Mouse (Mus musculus) spleen, postnatal 4 days (tissue): ENCODE data around the gene Ecm2.

ENCODE experiments used
- DNase-seq, 2 experiments: peaks; one replicate each; pipeline ENCODE4 v3.0.0; 2022; ENCODE audit warnings: low spot score in 2 of 2

The Ecm2 gene

DNA sequence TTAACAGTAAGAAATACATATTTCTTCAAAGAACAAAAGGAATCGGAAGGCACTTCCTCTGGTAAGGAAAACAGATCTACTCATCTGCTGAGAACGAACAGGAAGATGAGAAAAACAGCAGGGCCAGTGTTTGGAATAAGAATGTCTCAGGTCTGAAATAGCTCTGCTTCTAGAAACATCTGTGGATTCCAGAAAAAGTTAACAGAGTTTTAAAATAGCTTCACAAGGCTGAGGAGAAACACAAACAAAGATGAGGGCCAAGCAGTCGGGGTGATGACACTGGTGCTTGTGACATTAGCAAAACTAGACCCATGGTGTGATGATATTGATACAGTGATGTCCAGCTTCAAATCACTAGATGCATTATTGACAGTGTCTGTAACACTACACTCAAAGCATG, 2.6 kb downstream of the Ecm2 start:
- no peak for DNase-seq

DNA sequence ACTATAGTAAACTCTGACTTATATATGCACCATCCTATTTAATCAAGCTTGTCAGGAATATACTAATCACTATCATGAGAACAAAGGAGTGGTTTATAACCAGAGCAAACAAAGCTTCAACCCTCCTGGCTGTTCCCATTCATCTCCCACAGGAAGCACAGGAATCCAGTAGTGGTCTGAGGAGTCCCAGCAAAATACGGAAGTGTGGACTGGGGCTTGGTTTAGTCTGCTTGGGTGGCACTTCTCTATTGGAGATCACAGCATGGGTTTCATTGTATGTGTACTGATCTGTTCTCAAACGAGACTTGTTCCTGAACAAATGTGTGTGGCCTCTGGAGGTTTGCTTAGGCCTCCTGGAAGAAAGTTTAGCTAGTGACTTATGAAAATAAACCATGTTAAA, 14.2 kb downstream of the Ecm2 start:
- no peak for DNase-seq

DNA sequence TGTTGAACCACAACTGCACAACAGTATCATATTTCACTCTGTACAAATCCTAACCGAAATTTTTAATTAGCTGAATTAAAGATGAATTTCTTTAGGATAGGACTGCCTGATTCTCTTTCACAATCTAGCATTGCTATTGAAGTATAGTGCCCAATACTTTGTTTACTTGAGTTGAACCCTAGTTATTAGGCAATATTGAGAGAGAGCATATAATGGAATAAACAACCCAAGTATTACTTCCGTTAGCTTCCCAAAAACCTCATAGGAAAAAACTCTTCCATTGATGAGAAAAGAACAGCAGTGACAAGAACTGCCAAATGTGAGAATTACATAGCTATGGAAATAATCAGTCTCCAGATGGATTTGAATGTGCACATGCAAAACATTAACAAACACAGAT, 21.6 kb downstream of the Ecm2 start:
- no peak for DNase-seq

DNA sequence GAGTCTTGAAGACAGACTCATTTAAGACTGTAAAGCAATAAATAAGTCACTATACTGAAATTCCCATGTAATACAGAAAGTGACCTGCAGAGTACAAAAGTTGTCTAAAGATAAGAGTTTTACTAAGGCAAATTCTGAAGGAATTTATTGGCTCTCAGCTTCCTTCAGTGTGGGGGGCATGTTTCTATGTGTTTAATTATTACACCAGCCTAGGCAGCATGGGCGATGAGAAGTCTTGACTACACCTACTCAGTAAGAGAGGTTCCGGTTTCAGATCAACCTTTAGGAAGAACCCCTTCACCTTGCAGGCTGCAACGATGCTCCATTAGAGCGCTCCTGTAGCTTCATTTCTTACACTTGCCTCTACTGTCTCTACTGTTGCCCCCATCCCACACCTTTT, 26.0 kb downstream of the Ecm2 start:
- DNase-seq, result no peak

DNA sequence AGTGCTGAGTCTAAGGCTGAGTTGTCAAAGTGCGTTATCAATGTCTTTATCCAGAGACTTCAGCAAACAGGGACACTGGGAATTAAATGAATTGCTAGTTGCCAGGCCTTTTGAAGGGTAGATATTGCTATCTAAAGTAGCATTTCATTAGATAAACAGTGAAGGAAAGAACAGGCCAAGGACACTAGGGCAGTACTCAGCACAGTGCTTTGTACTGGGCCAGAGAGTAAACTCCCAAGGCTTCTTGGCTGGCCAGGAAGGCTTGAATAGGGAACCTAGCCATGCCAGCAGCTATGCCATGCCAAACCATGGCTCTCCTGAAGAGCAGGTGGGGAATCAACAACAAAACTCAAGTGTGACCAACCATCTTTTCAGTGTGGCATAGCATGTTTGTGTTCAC, 32.3 kb downstream of the Ecm2 start:
- DNase-seq, result no peak

DNA sequence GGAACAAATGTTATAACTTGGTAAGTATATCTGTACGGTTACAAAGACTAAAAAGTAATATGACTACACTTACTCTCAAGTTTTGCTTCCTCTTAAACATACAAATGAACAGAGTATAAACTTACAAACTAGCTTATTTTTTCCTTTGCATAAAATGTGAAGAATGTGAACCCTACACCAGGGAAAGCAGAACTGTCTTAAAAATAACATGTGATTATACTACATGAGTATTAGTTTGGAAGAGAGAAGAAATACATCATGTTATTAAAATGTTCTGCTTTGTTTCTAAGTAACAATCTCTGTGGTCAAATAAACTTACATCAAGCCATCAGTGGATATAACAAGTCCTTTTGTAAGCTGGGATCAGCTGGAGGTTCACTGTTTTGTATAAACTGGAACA, 34.1 kb downstream of the Ecm2 start:
- no peak for DNase-seq

DNA sequence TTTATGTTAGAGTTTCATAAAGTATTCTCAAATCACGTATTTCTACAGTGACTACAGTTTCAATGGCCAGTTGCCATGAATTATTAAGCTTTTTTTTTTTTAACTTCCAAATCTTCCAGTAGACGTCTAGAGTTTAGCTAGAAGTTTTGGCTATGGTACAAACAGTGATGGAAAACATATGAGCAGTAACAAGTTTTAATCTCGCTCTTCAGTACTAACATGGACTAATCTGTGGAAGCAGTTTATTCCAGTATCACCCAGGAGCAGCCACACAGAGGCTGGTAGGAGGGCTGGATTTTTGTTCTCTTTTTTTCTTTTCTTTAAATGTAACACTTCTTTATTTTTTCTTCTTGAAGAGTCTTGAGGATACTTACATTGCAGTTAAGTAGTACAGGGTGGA, 39.7 kb downstream of the Ecm2 start, which contains the start of gene Aspn:
Gene Aspn (plus strand): TSS at position 165 of the 400 bp plus-strand sequence.
- DNase-seq, result no peak

DNA sequence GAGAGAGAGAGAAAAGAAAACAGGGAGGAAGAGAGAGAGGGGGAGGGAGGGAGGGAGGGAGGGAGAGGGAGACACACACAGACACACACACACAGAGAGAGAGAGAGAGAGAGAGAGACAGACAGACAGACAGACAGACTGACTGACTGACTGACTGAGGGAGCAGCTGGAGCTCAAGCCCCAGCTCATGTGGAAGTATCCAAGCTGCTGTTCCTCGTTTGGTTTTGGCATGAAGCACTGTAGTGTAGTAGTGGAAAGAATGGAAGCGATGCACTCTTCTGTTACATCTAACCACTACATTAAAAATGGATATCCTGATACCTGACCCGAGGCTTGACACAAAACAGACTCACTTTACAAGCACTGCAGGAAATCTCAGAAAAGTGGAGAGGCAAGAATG, 41.0 kb downstream of the Ecm2 start:
- no peak for DNase-seq

DNA sequence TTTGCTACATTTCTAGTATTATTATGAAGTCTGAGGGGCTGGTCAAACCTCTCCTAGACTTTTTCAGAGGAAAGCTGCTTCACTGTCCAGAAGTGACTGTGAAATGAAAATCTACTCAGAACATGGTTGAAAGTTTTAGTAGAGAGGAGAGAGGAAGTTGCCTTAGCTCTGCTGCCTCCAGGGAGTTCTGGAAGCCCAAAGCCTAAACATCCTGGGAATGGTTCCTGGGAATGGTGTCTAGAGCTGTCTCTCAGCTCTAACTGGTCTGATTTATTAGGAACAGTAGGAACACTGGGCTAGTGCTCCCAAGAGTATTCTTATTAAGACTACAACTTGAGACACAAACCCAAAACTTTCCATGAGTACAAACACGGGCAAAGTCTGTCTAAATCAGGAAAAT, 41.9 kb downstream of the Ecm2 start:
- no peak for DNase-seq

DNA sequence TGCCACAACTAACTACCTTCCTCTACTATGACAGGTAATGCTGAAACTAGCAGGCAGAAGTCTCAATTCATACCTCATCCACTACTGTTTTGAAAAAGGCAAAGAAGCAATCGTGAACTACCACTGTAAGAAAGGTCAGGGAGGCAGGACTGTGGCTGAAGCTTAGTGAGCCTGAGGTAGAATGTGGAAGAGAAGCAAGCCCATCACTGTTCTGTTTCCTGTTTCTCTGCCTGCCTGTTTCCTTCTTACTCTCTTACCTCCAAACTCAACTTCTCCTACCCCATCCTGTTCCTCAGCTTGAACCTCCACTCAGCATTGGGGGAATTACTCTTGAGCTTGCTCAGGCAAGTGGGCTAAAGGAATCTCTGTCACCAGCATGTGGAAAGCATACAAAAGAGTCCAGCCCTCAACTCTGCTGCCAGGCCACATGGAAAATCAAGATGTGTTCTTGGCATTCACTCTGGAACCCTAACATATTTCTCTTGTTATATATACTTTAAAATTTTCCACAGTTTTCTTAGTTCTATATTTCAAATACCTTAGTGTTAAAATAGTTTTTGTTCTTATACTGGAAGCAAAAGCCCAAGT, 43.0 kb downstream of the Ecm2 start:
- no peak for DNase-seq

DNA sequence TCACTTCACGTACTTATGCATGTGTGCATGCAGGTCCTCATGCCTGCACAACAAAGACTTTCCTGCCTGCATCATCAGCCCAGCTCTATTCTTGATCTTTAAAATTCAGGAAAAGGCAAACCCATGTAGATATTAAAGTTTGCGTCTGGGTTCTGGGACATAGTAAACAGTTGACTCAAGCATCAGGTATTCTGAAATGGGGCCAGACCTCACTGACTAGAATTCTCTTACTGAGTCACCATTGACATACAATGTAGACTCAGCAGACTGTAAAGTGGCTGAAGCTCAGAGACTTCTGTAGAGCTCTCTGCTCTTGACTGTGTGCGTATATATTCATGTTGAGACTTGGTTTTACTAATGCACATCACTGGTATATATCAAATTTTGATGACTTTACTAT, 45.0 kb downstream of the Ecm2 start:
- DNase-seq, result no peak

DNA sequence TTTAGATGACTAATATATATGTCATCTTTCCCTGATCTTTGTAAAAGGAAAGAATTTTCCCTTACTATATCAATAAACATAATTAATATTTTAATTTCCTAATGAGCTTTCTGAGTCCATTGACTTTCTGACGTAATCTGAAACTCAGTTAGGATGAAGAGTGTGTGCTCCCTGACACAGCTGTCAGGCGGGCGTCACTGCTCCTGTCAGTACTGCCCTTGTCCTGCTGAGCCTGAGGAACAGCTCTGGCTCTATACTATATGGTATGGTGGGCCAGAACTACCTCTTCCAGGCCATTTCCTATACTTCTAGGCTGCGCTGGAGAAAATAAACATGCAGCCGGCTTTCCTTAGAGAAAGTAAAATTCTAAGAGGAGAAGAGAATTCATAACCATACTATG, 49.9 kb downstream of the Ecm2 start:
- no peak for DNase-seq

DNA sequence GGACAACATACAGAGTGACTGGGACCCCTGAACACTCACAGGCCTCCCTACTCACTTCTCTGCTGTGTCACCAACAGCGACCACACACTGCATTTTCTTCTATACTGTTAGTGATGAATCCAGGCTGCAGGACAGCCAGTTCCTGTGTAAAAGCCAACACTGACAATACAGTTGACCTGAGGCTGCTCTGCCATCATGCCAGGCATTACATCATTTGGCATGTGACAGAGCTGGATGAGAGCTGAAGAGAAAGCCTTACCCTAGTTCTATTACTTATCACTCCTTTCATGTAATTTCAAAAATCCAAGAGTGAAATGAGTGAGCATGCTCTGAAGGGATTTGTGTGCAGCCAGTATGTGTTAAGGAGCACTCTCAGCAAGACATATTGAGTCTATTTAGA, 51.6 kb downstream of the Ecm2 start:
- no peak for DNase-seq

DNA sequence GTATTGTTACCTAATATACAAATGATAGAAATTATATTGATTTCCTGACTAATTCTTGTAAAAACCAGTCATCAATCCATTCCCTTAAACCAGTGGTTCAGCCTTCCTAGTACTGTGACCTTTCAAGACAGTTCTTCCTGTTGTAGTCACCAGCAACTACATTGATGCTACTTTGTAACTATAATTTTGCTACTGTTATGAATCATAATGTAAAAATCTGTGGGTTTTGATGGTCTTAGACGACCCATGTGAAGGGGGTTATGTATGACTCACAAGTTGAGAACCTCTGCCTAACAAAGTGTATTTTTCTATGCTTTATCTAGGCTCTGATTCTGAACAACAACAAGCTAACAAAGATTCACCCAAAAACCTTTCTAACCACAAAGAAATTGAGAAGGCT, 52.3 kb downstream of the Ecm2 start:
- DNase-seq, result no peak

DNA sequence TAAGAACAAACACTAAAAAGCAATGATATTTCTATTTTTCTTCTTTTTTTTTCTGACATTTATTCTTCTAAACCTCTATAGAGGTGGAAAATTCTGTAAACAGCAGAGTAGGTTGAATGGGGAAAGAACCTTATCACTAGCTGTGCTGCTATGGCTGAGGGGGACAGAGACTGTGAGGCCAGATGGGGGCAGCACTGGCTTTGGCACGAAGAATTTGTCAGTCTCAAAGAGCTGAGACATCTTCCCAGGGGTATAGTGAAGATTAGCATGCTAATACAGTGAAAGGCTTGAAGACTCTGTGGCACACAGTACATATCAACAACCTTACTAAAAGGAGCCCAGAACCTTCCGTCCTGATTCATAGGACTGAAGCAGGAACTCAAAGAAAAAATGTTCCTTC, 54.6 kb downstream of the Ecm2 start:
- peak; percentile 38 to 63 for DNase-seq

DNA sequence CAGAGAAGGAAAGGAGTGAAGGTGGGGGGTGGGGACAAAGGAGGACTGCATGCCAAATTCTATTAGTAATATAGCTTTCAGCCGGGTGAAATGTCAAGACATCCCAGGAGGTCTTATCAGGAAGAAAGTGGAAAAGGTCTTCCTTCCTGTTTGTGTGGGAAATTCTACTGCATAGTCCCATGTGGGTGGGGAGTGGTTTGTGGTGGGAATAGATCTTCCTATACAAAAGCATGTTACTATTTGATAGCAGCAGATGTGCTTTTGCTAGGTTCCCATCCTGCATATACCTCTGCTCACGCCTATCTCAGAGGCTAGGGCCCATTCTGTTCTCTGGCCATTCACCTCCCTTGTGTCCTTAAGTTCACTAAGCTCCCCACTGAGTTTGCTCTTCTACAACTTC, 56.3 kb downstream of the Ecm2 start:
- no peak for DNase-seq

DNA sequence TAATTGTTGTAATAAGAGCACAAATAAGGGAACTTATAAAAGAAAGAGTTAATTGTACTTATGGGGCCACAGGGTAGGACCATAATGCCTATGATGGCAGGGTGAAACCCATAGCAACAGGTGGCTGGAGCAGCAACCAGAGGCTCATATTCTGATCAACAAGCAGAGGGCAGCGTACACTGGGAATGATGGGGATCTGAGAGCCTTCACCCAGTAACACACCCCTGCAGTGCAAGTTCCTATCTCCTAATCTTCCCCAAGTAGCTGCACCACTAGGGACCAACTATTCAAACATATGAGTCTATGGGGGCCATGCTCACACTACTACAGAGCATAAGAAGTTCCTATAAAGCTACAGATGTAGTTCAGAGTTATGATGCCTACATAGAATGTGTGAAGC, 59.7 kb downstream of the Ecm2 start:
- DNase-seq, result no peak

DNA sequence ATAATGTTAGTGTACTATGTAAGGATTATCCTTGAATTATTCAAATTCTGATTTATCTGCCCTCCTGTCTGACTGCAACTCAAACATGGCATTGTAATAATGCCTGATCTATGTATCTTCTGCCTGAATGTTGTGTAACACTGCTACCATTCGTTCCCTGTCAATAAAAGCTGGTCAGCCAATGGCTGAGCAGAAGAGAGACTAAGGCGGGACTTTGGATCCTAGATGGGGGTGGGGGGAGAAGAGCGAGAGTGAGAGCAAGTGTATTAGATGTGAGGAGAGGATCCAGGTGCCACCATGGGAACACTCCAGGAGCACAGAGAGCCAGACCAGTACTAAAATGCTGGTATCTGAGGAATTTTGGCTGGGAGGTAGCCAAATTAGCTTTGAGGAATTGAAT, 65.8 kb downstream of the Ecm2 start:
- DNase-seq, result peak in 1 of 2 experiments; percentile 20

DNA sequence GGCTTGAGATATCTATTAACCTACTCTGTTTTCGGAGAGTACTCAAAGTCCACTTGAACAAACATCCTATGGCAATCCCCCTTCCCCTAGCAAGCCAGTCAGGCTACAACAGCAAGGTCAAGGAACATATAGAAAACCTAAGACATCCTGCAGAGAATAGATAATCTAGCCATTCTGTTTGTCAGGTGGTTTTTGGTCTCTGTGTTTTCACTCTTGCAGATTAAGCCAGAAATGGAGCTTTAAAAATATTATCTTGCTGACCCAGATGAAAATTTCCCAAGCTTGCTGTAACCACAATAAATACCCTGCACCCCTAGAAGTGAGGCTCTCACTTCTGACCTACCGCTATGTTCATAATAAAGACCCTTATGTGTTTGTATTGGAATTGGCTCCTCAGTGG, 66.8 kb downstream of the Ecm2 start:
- no peak for DNase-seq

DNA sequence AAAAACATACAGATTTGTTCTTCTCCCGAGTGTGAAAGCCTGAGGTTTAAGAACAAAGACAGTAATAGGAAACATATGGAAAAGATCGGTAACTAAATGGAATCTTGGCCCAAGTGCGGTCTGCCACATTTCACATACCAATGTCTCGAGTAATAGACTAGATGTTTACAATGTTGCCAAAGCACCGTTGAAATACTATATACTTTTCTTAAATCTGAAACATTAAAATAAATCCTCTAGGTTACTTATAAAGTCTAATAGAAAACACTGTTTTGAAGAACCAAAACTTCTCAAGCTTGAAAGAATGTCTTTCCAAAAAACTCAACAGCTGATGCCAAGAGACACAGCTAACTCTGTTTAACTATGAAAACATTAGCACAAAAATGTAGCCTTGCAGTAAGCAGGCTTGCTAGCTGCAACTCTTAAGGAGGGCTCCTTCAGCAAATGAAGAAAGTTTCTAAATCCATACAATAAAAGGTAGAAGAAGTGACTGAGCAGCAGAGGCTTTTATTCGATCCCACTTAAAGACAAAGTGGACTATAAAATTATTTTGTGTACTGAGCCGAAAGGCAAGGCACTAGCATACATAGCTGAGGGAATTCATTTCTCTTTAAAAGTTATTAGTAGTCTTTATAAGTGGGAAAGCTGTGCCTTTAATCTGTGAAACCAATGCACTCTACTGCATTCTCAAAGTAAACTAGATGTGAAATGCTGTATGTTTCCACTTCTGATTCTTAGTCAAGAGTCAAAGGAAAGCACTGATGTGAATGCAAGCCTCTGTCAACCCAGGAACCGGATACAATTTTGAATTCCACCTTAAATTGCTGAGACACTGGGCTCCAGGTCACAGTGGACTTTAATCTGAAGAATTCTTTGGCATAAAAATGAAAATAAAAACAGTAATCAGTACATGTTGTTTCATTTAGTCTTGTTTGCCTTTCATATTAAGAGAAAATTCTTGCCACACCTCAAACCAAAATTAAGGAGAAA, 77.2 kb downstream of the Ecm2 start, which contains the start of gene Omd:
Gene Omd (plus strand): TSS at position 922 of the 990 bp plus-strand sequence.
- DNase-seq, result no peak
